Mouse (Mus musculus): Measurements from ENCODE around the gene Abtb2. TPM values are rescaled to one million over a fixed set of nuclear protein-coding genes. Genes with fewer than 3 reads are reported as not detected.

Abtb2 gene
- polyA plus RNA-seq, 1 experiment, result 4.4 TPM

- peak overlapping the region; percentile 5; the same call in 1 of the 2 replicates for H3K27ac ChIP-seq (ENCODE audit: insufficient read depth, low read length)
- H3K4me3 ChIP-seq (ENCODE audit: insufficient read depth, low read length), result peak overlapping the region; percentile 54
- peaks cover 4% of the 10 kb centered on the region; the same call in 1 of the 2 replicates for H3K4me1 ChIP-seq (ENCODE audit: control insufficient read depth, insufficient read depth, low read length)
- TF ChIP-seq CTCF (IDR thresholded peaks at IDR 0.05; ENCODE audit: borderline replicate concordance, insufficient read depth, low read length) (no peak), POLR2A (IDR thresholded peaks at IDR 0.05; ENCODE audit: low read depth, low read length) (no peak; the same call in 1 of the 2 replicates)
These were observed 194.3 kb downstream of the Abtb2 start for GRCm38 (mm10) chr2:103760421-103760820.

DNA sequence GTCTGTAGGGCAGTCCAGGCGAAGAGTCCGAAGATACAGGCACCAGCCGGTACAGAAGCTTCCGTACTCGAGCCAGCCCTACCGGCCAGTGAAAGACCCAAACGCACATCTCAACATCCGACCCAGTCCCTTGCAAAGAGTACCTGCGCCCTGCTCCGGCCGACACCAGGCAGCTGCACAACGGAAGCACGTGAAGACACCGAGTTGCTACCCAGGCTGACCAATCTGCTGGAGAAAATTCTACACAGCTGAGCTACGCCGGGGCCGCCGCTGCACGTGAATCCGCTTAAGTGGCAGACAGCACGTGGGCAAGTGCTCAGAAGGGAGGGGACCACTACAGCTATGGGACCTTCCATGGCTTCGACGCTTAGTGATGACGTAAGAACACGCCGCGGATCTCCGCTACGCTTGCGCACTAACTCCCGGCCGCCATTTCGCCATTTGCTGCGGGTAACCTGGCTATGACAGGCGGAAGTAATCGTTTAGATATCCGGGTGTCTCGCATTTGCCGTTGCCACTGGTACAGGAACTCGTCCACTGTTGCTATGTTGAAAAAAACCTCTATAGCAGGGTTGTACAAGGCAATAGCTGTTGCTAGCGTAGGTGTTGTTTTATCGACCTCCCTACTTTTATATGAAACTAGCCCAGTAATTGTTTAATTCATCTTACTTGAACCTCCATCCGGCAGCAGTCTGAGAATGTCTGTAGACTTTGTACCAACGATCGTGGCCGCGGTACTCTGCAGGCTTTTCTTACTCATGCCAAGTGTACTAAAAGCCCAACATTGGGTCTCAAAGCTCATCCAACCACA is 195.0 kb downstream of the Abtb2 start, which contains the start of gene Nat10:
Gene Nat10 (minus strand): TSS at position 365 of the 811 bp plus-strand sequence.
- Histone ChIP-seq H3K4me1 (ENCODE audit: control insufficient read depth, insufficient read depth, low read length) (peaks cover 4% of the 10 kb centered on the region; the same call in 1 of the 2 replicates), H3K27ac (ENCODE audit: insufficient read depth, low read length) (peak within 1 kb of the TSS; percentile 38), H3K4me3 (ENCODE audit: insufficient read depth, low read length) (peak within 1 kb of the TSS; percentile 54)
- peak; percentile 75 for TF ChIP-seq POLR2A (IDR thresholded peaks at IDR 0.05; ENCODE audit: low read depth, low read length)
- no peak for TF ChIP-seq CTCF (IDR thresholded peaks at IDR 0.05; ENCODE audit: borderline replicate concordance, insufficient read depth, low read length)

DNA sequence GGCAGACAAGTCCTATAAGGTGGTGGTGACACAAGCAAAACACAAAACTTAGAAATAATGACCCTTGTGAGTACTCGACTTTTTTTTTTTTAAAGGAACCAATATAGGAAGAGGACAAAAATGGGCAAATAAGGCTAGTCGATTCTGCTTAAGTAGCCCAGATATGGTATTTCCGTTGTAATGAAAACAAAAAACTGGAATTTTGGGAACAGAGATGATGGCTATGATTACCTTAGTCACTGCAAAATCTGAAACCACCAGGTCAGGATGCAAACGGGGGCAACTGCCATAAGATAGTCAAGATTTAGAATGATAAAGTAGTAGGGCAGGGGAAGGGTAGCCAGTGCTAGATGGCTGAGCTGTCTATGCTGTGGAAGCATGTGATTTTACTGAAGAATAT is 195.9 kb downstream of the Abtb2 start:
- no peak for TF ChIP-seq CTCF (IDR thresholded peaks at IDR 0.05; ENCODE audit: borderline replicate concordance, insufficient read depth, low read length)
- TF ChIP-seq POLR2A (IDR thresholded peaks at IDR 0.05; ENCODE audit: low read depth, low read length), result no peak
- H3K4me1 ChIP-seq (ENCODE audit: control insufficient read depth, insufficient read depth, low read length), result peaks cover 4% of the 10 kb centered on the region; the same call in 1 of the 2 replicates
- no peak overlapping the region for H3K4me3 ChIP-seq (ENCODE audit: insufficient read depth, low read length)
- no peak overlapping the region for H3K27ac ChIP-seq (ENCODE audit: insufficient read depth, low read length)

DNA sequence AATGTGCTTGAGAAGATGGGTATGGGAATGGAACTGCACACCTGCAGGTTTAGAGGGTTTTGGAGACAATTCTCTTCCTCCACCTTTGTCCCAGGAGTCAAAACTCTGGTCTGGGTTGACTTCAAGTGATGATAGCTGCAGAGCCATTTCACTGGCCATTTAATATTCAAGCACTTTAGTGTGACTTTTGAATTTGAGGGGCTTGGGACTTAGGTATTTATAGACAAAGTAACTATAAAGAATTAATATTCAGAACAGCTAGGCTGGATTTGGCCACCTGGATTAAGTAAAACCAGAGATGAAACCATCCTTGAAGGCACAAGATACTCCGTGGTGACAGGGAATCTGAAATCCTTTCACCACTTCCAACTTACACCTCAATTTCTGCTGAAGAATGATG is 196.4 kb downstream of the Abtb2 start:
- H3K27ac ChIP-seq (ENCODE audit: insufficient read depth, low read length), result no peak overlapping the region
- no peak overlapping the region; the same call in 1 of the 2 replicates for H3K4me3 ChIP-seq (ENCODE audit: insufficient read depth, low read length)
- TF ChIP-seq POLR2A (IDR thresholded peaks at IDR 0.05; ENCODE audit: low read depth, low read length) (no peak), CTCF (IDR thresholded peaks at IDR 0.05; ENCODE audit: borderline replicate concordance, insufficient read depth, low read length) (no peak)
- peaks cover 4% of the 10 kb centered on the region; the same call in 1 of the 2 replicates for H3K4me1 ChIP-seq (ENCODE audit: control insufficient read depth, insufficient read depth, low read length)

Other genes with a start within 250 kb of the Abtb2 start
- gene Elf5, start 154.6 kb upstream of the Abtb2 start, polyA plus RNA-seq (2011; ENCODE audit: insufficient read length, low read depth, missing spikeins), result not detected in 2 replicates
- gene Cat, start 81.2 kb upstream of the Abtb2 start, polyA plus RNA-seq (2011; ENCODE audit: insufficient read length, low read depth, missing spikeins), result 60.3 and 64.9 TPM in 2 replicates
- gene Nat10, start 195.0 kb downstream of the Abtb2 start, polyA plus RNA-seq (2011; ENCODE audit: insufficient read length, low read depth, missing spikeins), result 30.0 and 32.9 TPM in 2 replicates
- 463 and 498 TPM in 2 replicates for gene Caprin1, start 231.3 kb downstream of the Abtb2 start, polyA plus RNA-seq (2011; ENCODE audit: insufficient read length, low read depth, missing spikeins)